12 mouse cellular contexts compared by ENCODE assay signal in the genomic region with DNA sequence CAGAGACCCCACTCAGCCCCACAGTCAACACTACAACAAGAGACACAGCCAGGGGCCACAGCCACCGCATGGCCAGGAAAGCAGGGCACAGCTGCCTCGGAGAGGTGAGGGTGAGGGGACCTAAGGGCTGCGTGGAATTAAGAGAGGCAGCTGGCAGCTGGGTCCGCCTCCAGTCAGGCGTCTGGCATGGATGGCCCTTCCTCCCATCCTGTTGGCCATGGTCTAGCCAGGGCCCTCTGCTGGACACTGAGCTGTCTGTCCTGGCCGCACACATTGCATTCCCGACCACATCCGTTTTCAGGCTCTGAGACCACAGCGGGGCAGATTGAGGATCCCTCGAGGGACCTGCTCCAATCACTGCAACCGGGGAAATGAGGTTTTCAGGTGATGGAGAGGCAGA. TPM values are rescaled to one million over a fixed set of nuclear protein-coding genes. Genes with fewer than 3 reads are reported as not detected.
DNase-seq lines count a peak whose midpoint lies in the region; ATAC-seq and TF ChIP-seq lines count a peak whose summit lies in the region.
"Had no signal": no experiment of that assay in that cellular context is flagged by ENCODE, and none has a peak within 500 bp of the region (broad histone marks: within the 10 kb centered on the region; RNA-seq: fewer than 3 reads in every experiment).

A gene (minus strand): TSS at position 247 of the 400 bp plus-strand sequence.

- no peak within 1 kb of the TSS for H3K4me2 ChIP-seq in forebrain, postnatal 0 days (ENCODE audit: low read depth)
- no peak within 1 kb of the TSS for H3K4me2 ChIP-seq in forebrain, embryonic 13.5 days
- no peak within 1 kb of the TSS for H3K4me2 ChIP-seq in liver, embryonic 14.5 days (ENCODE audit: low read depth)
- H3K4me2 ChIP-seq in liver, embryonic 12.5 days, result no peak within 1 kb of the TSS
- H3K4me2 ChIP-seq: limb, embryonic 15.5 days had no signal

- no peaks in the 10 kb centered on the region for H3K4me1 ChIP-seq in forebrain, postnatal 0 days (ENCODE audit: insufficient read depth)
- H3K4me1 ChIP-seq in forebrain, embryonic 13.5 days, result 0 out of 2 replicates have a peak, but pooled peaks cover 3% of the 10 kb centered on the region
- H3K4me1 ChIP-seq in liver, embryonic 14.5 days (replicated peaks; ENCODE audit: control insufficient read depth in 2 of 2, insufficient read depth in 2 of 2, low read length in 1 of 2), result 0 out of 4 replicates have a peak, but pooled peaks cover 0 to 2% of the 10 kb centered on the region in 2 experiments
- H3K4me1 ChIP-seq in liver, embryonic 12.5 days, result no peaks in the 10 kb centered on the region

- no peak for DNase-seq in forebrain, postnatal 0 days
- DNase-seq in liver, embryonic 14.5 days (ENCODE audit: low read depth in 3 of 3, low spot score in 3 of 3), result no peak
- DNase-seq in brain, adult 2 months (ENCODE audit: low read depth, low spot score), result peak; percentile 66
- peak; percentile 39 to 63 for DNase-seq in left cerebral cortex, postnatal 25 days (ENCODE audit: low spot score in 2 of 2)
- no peak for DNase-seq in testis, postnatal 14 days (ENCODE audit: low spot score)
- DNase-seq: midbrain, embryonic 14.5 days; thymus, adult 2 months had no signal

- no peak within 1 kb of the TSS for H3K4me3 ChIP-seq in forebrain, postnatal 0 days (ENCODE audit: low read depth, low read length)
- H3K4me3 ChIP-seq in forebrain, embryonic 13.5 days, result no peak within 1 kb of the TSS
- H3K4me3 ChIP-seq in liver, embryonic 14.5 days (ENCODE audit: insufficient read depth in 1 of 2, low read depth in 2 of 2, low read length in 2 of 2), result no peak within 1 kb of the TSS
- H3K4me3 ChIP-seq in liver, embryonic 12.5 days, result no peak within 1 kb of the TSS
- H3K4me3 ChIP-seq: limb, embryonic 15.5 days had no signal

- no peaks in the 10 kb centered on the region for H3K36me3 ChIP-seq in forebrain, postnatal 0 days (ENCODE audit: insufficient read depth)
- H3K36me3 ChIP-seq in forebrain, embryonic 13.5 days (ENCODE audit: poor library complexity, severe bottlenecking), result no peaks in the 10 kb centered on the region
- H3K36me3 ChIP-seq in liver, embryonic 14.5 days (replicated peaks; ENCODE audit: control insufficient read depth, insufficient read depth, low read depth), result no peaks in the 10 kb centered on the region
- no peaks in the 10 kb centered on the region for H3K36me3 ChIP-seq in liver, embryonic 12.5 days
- H3K36me3 ChIP-seq: limb, embryonic 15.5 days had no signal

- H3K9me3 ChIP-seq in forebrain, postnatal 0 days (ENCODE audit: low read length), result no peaks in the 10 kb centered on the region
- H3K9me3 ChIP-seq in forebrain, embryonic 13.5 days (replicated peaks), result no peaks in the 10 kb centered on the region
- H3K9me3 ChIP-seq in liver, embryonic 14.5 days (ENCODE audit: control insufficient read depth, low read length), result no peaks in the 10 kb centered on the region
- no peaks in the 10 kb centered on the region for H3K9me3 ChIP-seq in liver, embryonic 12.5 days (replicated peaks)
- H3K9me3 ChIP-seq: limb, embryonic 15.5 days had no signal

- WGBS in forebrain, postnatal 0 days, result 77% methylated on average over 11 of the region's 11 CpGs
- 63% methylated on average over 11 of the region's 11 CpGs for WGBS in forebrain, embryonic 13.5 days
- WGBS in liver, embryonic 14.5 days (ENCODE audit: insufficient replicate concordance), result 44% methylated on average over 11 of the region's 11 CpGs
- 45% methylated on average over 11 of the region's 11 CpGs for WGBS in liver, embryonic 12.5 days (ENCODE audit: insufficient replicate concordance)

- H3K27ac ChIP-seq in forebrain, postnatal 0 days (ENCODE audit: low read depth, low read length), result no peak within 1 kb of the TSS
- no peak within 1 kb of the TSS for H3K27ac ChIP-seq in forebrain, embryonic 13.5 days
- no peak within 1 kb of the TSS for H3K27ac ChIP-seq in liver, embryonic 14.5 days
- H3K27ac ChIP-seq in liver, embryonic 12.5 days, result no peak within 1 kb of the TSS
- H3K27ac ChIP-seq: limb, embryonic 15.5 days had no signal

- intact Hi-C loops in left cerebral cortex, postnatal 25 days (cut with DNase I), result loop anchor here (1.0 kb wide), 1 partner anchor 12 kb away; no protein-coding TSS in a partner anchor

- H3K27me3 ChIP-seq in forebrain, postnatal 0 days (ENCODE audit: insufficient read depth, low read length), result no peaks in the 10 kb centered on the region
- no peaks in the 10 kb centered on the region for H3K27me3 ChIP-seq in forebrain, embryonic 13.5 days
- H3K27me3 ChIP-seq in liver, embryonic 14.5 days (ENCODE audit: control insufficient read depth, insufficient read depth, low read length), result no peaks in the 10 kb centered on the region; the same call in 1 of the 2 replicates
- peaks cover 16% of the 10 kb centered on the region for H3K27me3 ChIP-seq in liver, embryonic 12.5 days (replicated peaks)
- H3K27me3 ChIP-seq: limb, embryonic 15.5 days had no signal

- ATAC-seq in forebrain, postnatal 0 days, result no peak
- no peak for ATAC-seq in forebrain, embryonic 13.5 days
- no peak for ATAC-seq in liver, embryonic 14.5 days (ENCODE audit: insufficient read depth)
- ATAC-seq in liver, embryonic 12.5 days, result no peak
- ATAC-seq in CD4-positive, CD25-positive, alpha-beta regulatory T cell, adult 4 months, result no peak

- TF ChIP-seq EP300 in liver, embryonic 14.5 days (IDR thresholded peaks at IDR 0.05; ENCODE audit: low read depth), result no peak

- no peak within 1 kb of the TSS for H3K9ac ChIP-seq in forebrain, postnatal 0 days
- H3K9ac ChIP-seq in forebrain, embryonic 13.5 days, result no peak within 1 kb of the TSS
- H3K9ac ChIP-seq in liver, embryonic 14.5 days (replicated peaks), result no peak within 1 kb of the TSS
- no peak within 1 kb of the TSS for H3K9ac ChIP-seq in liver, embryonic 12.5 days
- H3K9ac ChIP-seq: limb, embryonic 15.5 days had no signal

- peak; percentile 52 for TF ChIP-seq CTCF in forebrain, postnatal 0 days (IDR thresholded peaks at IDR 0.05; ENCODE audit: low read depth)
- TF ChIP-seq CTCF in liver, embryonic 14.5 days (IDR thresholded peaks at IDR 0.05; ENCODE audit: low read depth), result peak; percentile 17; the same call in 1 of the 2 replicates

RNA-seq across cellular contexts. Expression of the gene that starts here (rescaled TPM):
- 5.9 and 11.2 TPM in 2 replicates for total RNA-seq in forebrain, postnatal 0 days (2014; rRNA removed)
- polyA plus RNA-seq in forebrain, postnatal 0 days (2015; fragmentation: Nextera tagmentation; extraction: Ambion mirVana), result 5.3 and 7.6 TPM in 2 replicates
- not detected in 2 replicates for polyA plus RNA-seq in forebrain, embryonic 13.5 days (2015; fragmentation: Nextera tagmentation; extraction: Ambion mirVana)
- 0.01 TPM in 1 of 2 replicates, not detected in the other for polyA plus RNA-seq in liver, embryonic 14.5 days (2012; rRNA removed)
- polyA plus RNA-seq in liver, embryonic 14.5 days (2014; fragmentation: Nextera tagmentation; extraction: Ambion mirVana), result not detected in 2 replicates
- polyA plus RNA-seq in liver, embryonic 12.5 days (2016; fragmentation: Nextera tagmentation; extraction: Ambion mirVana), result not detected in 2 replicates
- 100 to 1,000 TPM; 182 to 212 TPM for total RNA-seq in left cerebral cortex, postnatal 25 days (2021)
- polyA plus RNA-seq in CD4-positive, CD25-positive, alpha-beta regulatory T cell, adult 4 months (2017; shearing (Covaris generic)), result not detected
- polyA plus RNA-seq: forebrain, embryonic 11.5 days; limb, embryonic 15.5 days had no signal

Comparison
In these comparisons a context has a peak if more than half of its experiments do, and no peak if none do; other contexts are left out.
1. RNA of the gene that starts here (total RNA-seq): 182 to 212 TPM in left cerebral cortex, postnatal 25 days; 5.9 to 11.2 TPM in forebrain, postnatal 0 days; every median in the first group is over 10 times any median in the second.
2. DNase-seq: peak in brain, adult 2 months (single experiment) and left cerebral cortex, postnatal 25 days (2 of 2); none in forebrain, postnatal 0 days (single experiment), liver, embryonic 14.5 days (0 of 3) and testis, postnatal 14 days (single experiment).